Mouse (Mus musculus) hindbrain, embryonic 14.5 days (tissue): ENCODE results near the gene Gm10188. TPM values are rescaled to one million over a fixed set of nuclear protein-coding genes. Genes with fewer than 3 reads are reported as not detected.

Experiments
- ATAC-seq: fragments of 200-750 bp; cut with Nextera tagmentation; 2 replicates; pipeline ENCODE4 v1.8.0; 2017; ENCODE audit warnings: moderate number of reproducible peaks, mild to moderate bottlenecking, moderate TSS enrichment, moderate library complexity; ENCODE audit not compliant: low FRiP score
- DNase-seq: peaks from one replicate; pipeline ENCODE4 v3.0.0-alpha.2; 2015; ENCODE audit warnings: low spot score
- H3K27ac ChIP-seq: fragments of 300-500 bp; sonication (generic); 2 replicates; pipeline ENCODE4 v1.5.1; 2014; ENCODE audit warnings: mild to moderate bottlenecking, moderate library complexity
- H3K27me3 ChIP-seq: fragments of 300-500 bp; sonication (generic); 2 replicates; pipeline ENCODE4 v1.6.1; 2014; ENCODE audit warnings: mild to moderate bottlenecking, low read length, mixed read lengths; ENCODE audit not compliant: control insufficient read depth, insufficient read depth
- H3K36me3 ChIP-seq: fragments of 300-500 bp; sonication (generic); replicated peaks from 2 replicates; pipeline ENCODE4 v1.6.1; 2014; ENCODE audit not compliant: control insufficient read depth, insufficient read depth
- H3K4me1 ChIP-seq: fragments of 300-500 bp; sonication (generic); replicated peaks from 2 replicates; pipeline ENCODE4 v1.6.1; 2014; ENCODE audit warnings: antibody characterized with exemption, low read length, mixed read lengths; ENCODE audit not compliant: control insufficient read depth, insufficient read depth
- H3K4me2 ChIP-seq: fragments of 300-500 bp; sonication (generic); replicated peaks from 2 replicates; pipeline ENCODE4 v1.6.1; 2014; ENCODE audit warnings: mild to moderate bottlenecking, moderate library complexity
- H3K4me3 ChIP-seq: fragments of 300-500 bp; sonication (generic); replicated peaks from 2 replicates; pipeline ENCODE4 v1.5.1; 2014; ENCODE audit warnings: mild to moderate bottlenecking, low read length
- H3K9ac ChIP-seq: fragments of 300-500 bp; sonication (generic); 2 replicates; pipeline ENCODE4 v1.6.1; 2014
- H3K9me3 ChIP-seq: fragments of 300-500 bp; sonication (generic); 2 replicates; pipeline ENCODE4 v1.6.1; 2016; ENCODE audit warnings: low read length; ENCODE audit not compliant: control insufficient read depth
- WGBS: fragments of 180-500 bp; shearing (Covaris S2); extraction: QIAGEN DNeasy Blood & Tissue Kit; methylation state at CpG from one replicate; pipeline ENCODE4 v1.1.7; 2014; 5-methylcytosine and 5-hydroxymethylcytosine counted together
- polyA plus RNA-seq: library from polyadenylated mRNA; unstranded; fragments of >200 nt; fragmentation: Nextera tagmentation; extraction: Ambion mirVana; gene quantifications from 2 replicates; pipeline ENCODE4 v1.2.1, GENCODE M21; 2014

Gene Gm10188
- polyA plus RNA-seq, 1 experiment from 2014 or later, result 0.47 TPM

DNA sequence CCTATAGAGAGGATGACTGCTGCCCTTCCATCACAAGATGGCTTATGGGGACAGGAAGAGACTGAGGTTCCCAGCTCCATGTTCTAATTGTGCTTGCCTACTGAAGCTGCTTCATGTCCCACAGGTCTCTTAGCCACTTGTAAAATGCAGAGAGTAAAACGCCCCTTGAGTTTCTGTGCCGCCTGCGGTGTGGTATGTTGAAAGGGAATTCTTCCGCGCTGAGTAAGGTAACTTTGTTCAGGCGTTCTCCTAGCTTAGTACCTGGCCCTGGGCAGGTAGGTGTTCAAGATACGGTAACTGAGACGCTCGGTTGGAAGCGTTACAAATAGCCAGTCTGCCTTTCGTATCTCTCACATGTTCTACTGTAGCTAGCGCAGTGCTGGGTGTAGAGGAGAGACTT lies 17.9 kb downstream of the Gm10188 start:
- peak overlapping the region; percentile 38; the same call in 1 of the 2 replicates for H3K4me2 ChIP-seq

DNA sequence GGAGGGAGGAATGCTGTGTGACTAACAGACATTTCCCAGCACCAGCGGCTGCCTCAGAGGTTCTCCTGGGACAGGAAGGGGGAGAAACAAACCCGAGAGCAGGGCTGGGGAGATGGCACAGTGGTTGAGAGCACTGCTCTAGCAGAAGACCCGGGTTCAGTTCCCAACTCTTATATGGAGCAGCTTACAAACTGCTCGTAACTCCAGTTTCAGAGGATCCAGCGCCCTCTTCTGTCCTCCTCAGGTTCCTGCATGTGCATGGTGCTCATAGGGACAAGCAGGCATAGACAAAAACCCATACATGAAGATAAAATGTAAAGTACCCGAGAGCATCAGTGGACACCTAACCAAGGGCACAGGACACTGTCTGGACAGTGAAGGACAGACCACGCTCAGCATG lies 18.6 kb downstream of the Gm10188 start:
- no peak overlapping the region for H3K4me2 ChIP-seq
- no peak for ATAC-seq
- no peaks in the 10 kb centered on the region for H3K36me3 ChIP-seq
- WGBS, result 19% methylated on average over 7 of the region's 7 CpGs
- DNase-seq, result no peak
- no peak overlapping the region for H3K9ac ChIP-seq
- H3K4me3 ChIP-seq, result no peak overlapping the region
- H3K27ac ChIP-seq, result no peak overlapping the region
- H3K4me1 ChIP-seq, result peaks cover 40% of the 10 kb centered on the region
- H3K9me3 ChIP-seq, result no peaks in the 10 kb centered on the region
- H3K27me3 ChIP-seq, result no peaks in the 10 kb centered on the region

More for the DNA sequence above, 17.9 kb downstream of the Gm10188 start:
- ATAC-seq (no peak), DNase-seq (no peak)
- H3K4me3 ChIP-seq, result no peak overlapping the region
- peaks cover 40% of the 10 kb centered on the region for H3K4me1 ChIP-seq
- H3K27me3 ChIP-seq, result no peaks in the 10 kb centered on the region
- 41% methylated on average over 12 of the region's 12 CpGs for WGBS
- no peak overlapping the region for H3K27ac ChIP-seq
- no peaks in the 10 kb centered on the region for H3K36me3 ChIP-seq
- no peak overlapping the region for H3K9ac ChIP-seq
- no peaks in the 10 kb centered on the region for H3K9me3 ChIP-seq

DNA sequence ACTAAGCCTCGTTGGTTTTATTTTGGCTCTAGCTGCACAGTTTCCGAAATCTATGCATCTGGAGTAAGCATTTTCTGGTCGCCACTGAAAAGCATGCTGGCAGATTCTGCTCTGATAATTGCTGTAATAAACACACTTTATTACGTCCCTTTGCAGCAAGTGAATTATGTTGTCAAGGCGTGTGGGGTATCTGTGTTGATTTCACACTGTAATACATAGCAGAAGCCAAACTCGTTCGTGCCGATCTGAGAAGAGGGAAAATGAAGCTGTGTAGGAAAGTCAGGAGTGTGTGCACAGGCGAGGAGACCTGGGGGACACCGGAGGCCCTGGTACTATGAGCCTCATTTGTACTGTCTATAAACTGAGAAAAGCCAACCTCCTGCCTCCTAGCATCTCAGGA lies 20.2 kb downstream of the Gm10188 start:
- Histone ChIP-seq H3K4me1 (peaks cover 40% of the 10 kb centered on the region), H3K4me2 (no peak overlapping the region), H3K9ac (no peak overlapping the region), H3K27ac (peak overlapping the region; percentile 55), H3K27me3 (no peaks in the 10 kb centered on the region), H3K4me3 (no peak overlapping the region), H3K9me3 (no peaks in the 10 kb centered on the region), H3K36me3 (peaks cover 12% of the 10 kb centered on the region; the same call in 1 of the 2 replicates)
- WGBS, result 59% methylated on average over 10 of the region's 10 CpGs
- no peak for DNase-seq
- ATAC-seq, result no peak

DNA sequence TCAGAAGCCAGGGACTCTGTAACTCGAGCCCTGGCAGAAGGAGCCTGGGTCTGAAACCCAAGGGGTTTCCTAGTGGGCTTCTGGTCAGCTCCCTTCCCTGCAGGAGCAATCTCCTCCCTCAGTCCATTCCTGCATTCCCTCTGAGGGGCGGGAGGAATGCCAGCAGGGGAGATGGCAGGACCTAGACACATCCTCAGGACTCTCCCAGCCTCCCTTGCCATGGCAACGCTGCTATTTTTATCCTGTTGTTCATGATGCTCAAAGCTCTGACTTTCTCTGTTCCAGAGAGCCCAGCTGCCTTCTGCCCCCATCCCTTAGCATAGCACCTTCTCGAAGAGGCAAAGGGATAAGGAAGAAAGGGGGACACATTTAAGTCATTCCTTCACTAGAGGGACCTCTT lies 21.4 kb downstream of the Gm10188 start:
- Histone ChIP-seq H3K36me3 (peaks cover 13% of the 10 kb centered on the region; the same call in 1 of the 2 replicates), H3K9ac (no peak overlapping the region), H3K4me2 (no peak overlapping the region), H3K4me1 (peaks cover 36% of the 10 kb centered on the region), H3K27me3 (no peaks in the 10 kb centered on the region), H3K27ac (peak overlapping the region; percentile 55), H3K9me3 (no peaks in the 10 kb centered on the region), H3K4me3 (no peak overlapping the region)
- no peak for ATAC-seq
- DNase-seq, result no peak
- WGBS, result 8% methylated on average over 4 of the region's 4 CpGs

DNA sequence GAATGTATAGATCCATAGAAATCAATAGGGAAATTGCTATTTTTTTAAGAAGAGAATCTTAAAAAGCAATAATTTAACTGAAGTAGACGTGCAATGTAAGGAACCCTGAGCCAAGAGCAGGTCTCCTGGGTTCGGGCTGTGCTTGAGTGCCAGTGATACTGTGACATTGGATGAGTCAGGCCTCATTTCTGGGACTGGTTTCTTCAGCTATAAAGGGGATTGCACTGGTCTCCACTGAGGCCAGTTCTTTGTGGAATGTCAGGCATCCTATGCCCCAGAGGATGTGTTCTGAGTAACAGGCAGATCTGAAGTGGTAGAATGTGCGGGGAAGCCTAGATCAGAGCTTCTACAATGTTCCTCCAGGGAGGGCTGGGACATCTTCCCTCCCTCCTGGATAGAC lies 22.7 kb downstream of the Gm10188 start:
- H3K4me2 ChIP-seq, result no peak overlapping the region
- no peak overlapping the region for H3K9ac ChIP-seq
- peaks cover 26% of the 10 kb centered on the region for H3K4me1 ChIP-seq
- no peak overlapping the region for H3K27ac ChIP-seq
- H3K36me3 ChIP-seq, result peaks cover 13% of the 10 kb centered on the region; the same call in 1 of the 2 replicates
- H3K9me3 ChIP-seq, result no peaks in the 10 kb centered on the region
- DNase-seq (no peak), ATAC-seq (no peak)
- no peak overlapping the region for H3K4me3 ChIP-seq
- no peaks in the 10 kb centered on the region for H3K27me3 ChIP-seq
- WGBS, result 82% methylated on average over 3 of the region's 3 CpGs

DNA sequence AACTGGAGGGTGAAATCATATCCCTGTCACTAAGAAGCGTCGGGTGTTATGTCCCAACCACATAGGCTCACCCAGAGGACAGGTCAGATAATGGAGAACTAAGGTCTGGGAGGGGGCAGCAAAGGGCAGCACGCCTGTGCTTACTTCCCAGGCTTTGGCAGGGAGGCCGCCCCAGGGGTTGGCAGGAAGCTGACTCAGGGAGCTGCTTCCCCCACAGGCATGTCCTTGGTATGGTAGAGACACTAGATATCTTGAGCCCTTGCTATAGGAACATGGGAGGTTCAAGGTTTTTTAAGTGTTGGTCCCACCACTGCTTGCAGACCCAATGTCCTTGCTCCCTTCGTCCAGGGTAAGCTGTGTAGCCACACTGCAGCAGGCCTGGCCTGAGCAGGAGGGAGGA lies 23.6 kb downstream of the Gm10188 start:
- H3K9ac ChIP-seq, result no peak overlapping the region
- H3K27ac ChIP-seq, result no peak overlapping the region
- peaks cover 33% of the 10 kb centered on the region for H3K4me1 ChIP-seq

DNA sequence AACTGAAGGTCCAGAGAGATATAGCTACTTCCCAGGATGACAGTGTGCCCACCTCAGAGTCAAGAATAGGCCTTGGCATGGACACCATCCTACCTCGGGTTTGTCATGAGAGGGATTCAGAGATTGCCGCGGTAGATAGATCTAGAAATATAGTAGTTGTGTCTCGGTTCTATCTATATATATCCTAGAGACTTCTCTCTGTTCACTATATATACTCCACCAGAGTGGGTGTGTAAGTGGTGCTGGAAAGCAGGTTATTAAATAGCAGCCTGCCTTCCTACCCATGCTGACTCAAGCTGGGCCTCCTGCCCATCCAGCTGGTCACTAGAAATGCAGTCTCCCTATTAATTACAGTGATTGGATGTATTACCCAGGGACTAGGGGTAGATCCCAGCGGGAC lies 26.8 kb downstream of the Gm10188 start:
- WGBS, result 94% methylated on average over 5 of the region's 5 CpGs
- no peak overlapping the region for H3K27ac ChIP-seq

More for the DNA sequence above, 23.6 kb downstream of the Gm10188 start:
- ATAC-seq (no peak), DNase-seq (no peak)
- WGBS, result 71% methylated on average over 5 of the region's 5 CpGs
- Histone ChIP-seq H3K9me3 (no peaks in the 10 kb centered on the region), H3K4me3 (no peak overlapping the region), H3K4me2 (no peak overlapping the region), H3K36me3 (peaks cover 13% of the 10 kb centered on the region; the same call in 1 of the 2 replicates), H3K27me3 (no peaks in the 10 kb centered on the region)

DNA sequence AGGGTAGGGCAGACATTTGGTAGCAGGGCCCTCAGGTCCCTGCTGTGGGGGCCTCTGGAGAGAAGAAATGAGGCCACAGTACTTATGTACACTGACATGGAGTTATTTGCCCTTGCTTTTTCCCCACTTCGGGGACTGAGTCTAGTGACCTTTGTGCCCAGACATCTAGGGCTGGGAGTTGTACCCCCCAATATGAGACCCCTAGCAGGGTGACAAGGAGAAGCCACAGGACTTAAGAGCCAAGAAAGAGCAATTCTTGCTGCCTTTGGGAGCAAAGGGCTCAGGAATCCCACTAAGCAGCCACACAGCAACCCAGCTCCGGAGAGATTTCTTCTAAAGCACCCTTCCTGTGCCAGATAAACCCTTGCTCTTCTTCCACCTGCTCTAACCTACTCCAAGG lies 27.6 kb downstream of the Gm10188 start:
- H3K27ac ChIP-seq, result 0 out of 2 replicates have a peak overlapping the region, but pooled peaks have one; percentile 33
- peak overlapping the region; percentile 48 for H3K4me2 ChIP-seq
- WGBS, result 58% methylated on average over 2 of the region's 2 CpGs

More for the DNA sequence above, 26.8 kb downstream of the Gm10188 start:
- ATAC-seq (no peak), DNase-seq (no peak)
- Histone ChIP-seq H3K9me3 (no peaks in the 10 kb centered on the region), H3K27me3 (no peaks in the 10 kb centered on the region), H3K4me1 (peaks cover 36% of the 10 kb centered on the region), H3K4me3 (no peak overlapping the region), H3K36me3 (peaks cover 13% of the 10 kb centered on the region; the same call in 1 of the 2 replicates), H3K9ac (no peak overlapping the region), H3K4me2 (no peak overlapping the region)

DNA sequence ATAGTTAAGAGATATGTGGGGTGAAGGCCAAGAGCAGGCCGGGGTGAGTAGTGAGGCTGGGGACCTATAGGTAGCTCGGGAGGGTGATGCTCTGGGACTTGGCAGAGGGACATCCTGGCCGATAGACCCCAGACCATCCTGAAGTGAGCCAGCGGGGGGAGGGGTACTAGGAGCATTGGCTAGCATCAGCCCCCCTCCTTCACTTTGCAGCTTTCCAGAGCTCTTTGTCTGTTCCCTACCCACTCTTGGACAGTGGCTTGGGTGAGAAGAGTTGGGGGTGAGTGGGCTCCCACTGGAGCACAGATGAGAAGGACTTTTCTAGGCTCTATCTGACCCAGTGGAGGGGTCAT lies 28.1 kb downstream of the Gm10188 start:
- peaks cover 48% of the 10 kb centered on the region for H3K4me1 ChIP-seq
- 20% methylated on average over 4 of the region's 4 CpGs for WGBS
- no peak for ATAC-seq
- H3K9me3 ChIP-seq, result no peaks in the 10 kb centered on the region
- H3K36me3 ChIP-seq, result peaks cover 13% of the 10 kb centered on the region; the same call in 1 of the 2 replicates
- DNase-seq, result no peak
- peak overlapping the region; percentile 48 for H3K9ac ChIP-seq
- H3K27ac ChIP-seq, result peak overlapping the region; percentile 80
- peak overlapping the region; percentile 26 for H3K4me3 ChIP-seq
- H3K27me3 ChIP-seq, result no peaks in the 10 kb centered on the region
- peak overlapping the region; percentile 48 for H3K4me2 ChIP-seq

More for the DNA sequence above, 27.6 kb downstream of the Gm10188 start:
- H3K27me3 ChIP-seq, result no peaks in the 10 kb centered on the region
- peaks cover 13% of the 10 kb centered on the region; the same call in 1 of the 2 replicates for H3K36me3 ChIP-seq
- DNase-seq, result no peak
- peak overlapping the region; percentile 6; the same call in 1 of the 2 replicates for H3K9ac ChIP-seq
- H3K4me3 ChIP-seq, result no peak overlapping the region
- H3K9me3 ChIP-seq, result no peaks in the 10 kb centered on the region
- peaks cover 44% of the 10 kb centered on the region for H3K4me1 ChIP-seq
- ATAC-seq, result no peak
